ENCODE assay signal across 7 mouse cellular contexts in genomic region chr11:88203712-88204532, GRCm38 (mm10). TPM values are rescaled to one million over a fixed set of nuclear protein-coding genes. Genes with fewer than 3 reads are reported as not detected.
DNase-seq lines count a peak whose midpoint lies in the region; ATAC-seq lines count a peak whose summit lies in the region.

Gene Mrps23, plus strand, starts transcription at chr11:88204388.

- H3K9me3 ChIP-seq in intestine, embryonic 16.5 days (ENCODE audit: control insufficient read depth, low read length) = no peaks in the 10 kb centered on the region
- no peaks in the 10 kb centered on the region for H3K9me3 ChIP-seq in midbrain, embryonic 11.5 days (ENCODE audit: control insufficient read depth, low read length)

- H3K9ac ChIP-seq in intestine, embryonic 16.5 days (ENCODE audit: low read depth, low read length) = peak within 1 kb of the TSS; percentile 76
- H3K9ac ChIP-seq in midbrain, embryonic 11.5 days (ENCODE audit: low read length) = peak within 1 kb of the TSS; percentile 80

- DNase-seq in adrenal gland, adult 2 months = peak; percentile 96
- peak; percentile 85 for DNase-seq in embryo, embryonic 11.5 days (ENCODE audit: low read depth, low spot score)
- peak; percentile 79 to 91 for DNase-seq in gastrocnemius, postnatal 4 days (ENCODE audit: low spot score in 2 of 2)
- DNase-seq in left cerebral cortex, postnatal 36 days (ENCODE audit: low spot score in 2 of 2) = peak; percentile 92 to 93
- DNase-seq in midbrain, embryonic 11.5 days (ENCODE audit: low spot score, missing footprints) = peak; percentile 97
- peak; percentile 94 for DNase-seq in skeletal muscle tissue, adult 2 months (ENCODE audit: low read depth, low spot score)

- peaks cover 11% of the 10 kb centered on the region for H3K4me1 ChIP-seq in intestine, embryonic 16.5 days (ENCODE audit: control insufficient read depth, insufficient read depth, low read length)
- H3K4me1 ChIP-seq in midbrain, embryonic 11.5 days (ENCODE audit: control insufficient read depth, insufficient read depth, low read length) = peaks cover 16% of the 10 kb centered on the region

- H3K27ac ChIP-seq in intestine, embryonic 16.5 days (ENCODE audit: low read length) = peak within 1 kb of the TSS; percentile 78
- H3K27ac ChIP-seq in midbrain, embryonic 11.5 days (ENCODE audit: low read depth, low read length) = peak within 1 kb of the TSS; percentile 83

- intact Hi-C loops in left cerebral cortex, postnatal 36 days (cut with DNase I) = no loop called here

- H3K4me3 ChIP-seq in intestine, embryonic 16.5 days (ENCODE audit: low read length) = peak within 1 kb of the TSS; percentile 68
- H3K4me3 ChIP-seq in midbrain, embryonic 11.5 days (ENCODE audit: low read depth, low read length) = peak within 1 kb of the TSS; percentile 86

- ATAC-seq in intestine, embryonic 16.5 days = peak; percentile 97
- ATAC-seq in midbrain, embryonic 11.5 days (ENCODE audit: low FRiP score) = peak; percentile 94

- H3K36me3 ChIP-seq in intestine, embryonic 16.5 days (ENCODE audit: control insufficient read depth, insufficient read depth, low read length) = no peaks in the 10 kb centered on the region
- no peaks in the 10 kb centered on the region for H3K36me3 ChIP-seq in midbrain, embryonic 11.5 days (ENCODE audit: control insufficient read depth, insufficient read depth, low read length)

- H3K27me3 ChIP-seq in intestine, embryonic 16.5 days (replicated peaks; ENCODE audit: control insufficient read depth, insufficient read depth, low read length) = no peaks in the 10 kb centered on the region
- H3K27me3 ChIP-seq in midbrain, embryonic 11.5 days (ENCODE audit: control insufficient read depth, insufficient read depth, low read length) = no peaks in the 10 kb centered on the region; the same call in 1 of the 2 replicates

- H3K4me2 ChIP-seq in intestine, embryonic 16.5 days (ENCODE audit: low read depth, low read length) = peak within 1 kb of the TSS; percentile 66
- peak within 1 kb of the TSS; percentile 94 for H3K4me2 ChIP-seq in midbrain, embryonic 11.5 days

- WGBS in intestine, embryonic 16.5 days = under 1% methylated on average over 51 of the region's 51 CpGs
- WGBS in midbrain, embryonic 11.5 days = under 1% methylated on average over 51 of the region's 51 CpGs

RNA-seq across cellular contexts. Expression of gene Mrps23, which starts in this region (rescaled TPM):
- total RNA-seq in adrenal gland, adult 2 months (2021) = 100 to 1,000 TPM; 194 to 208 TPM
- polyA plus RNA-seq in adrenal gland, adult 2 months (2012; rRNA removed) = 44.9 and 51.2 TPM in 2 replicates
- total RNA-seq in gastrocnemius, postnatal 4 days (2021) = 100 to 1,000 TPM in 1 of 2 experiments, 10 to 100 TPM in 1; 97.6 to 102 TPM
- 56.3 and 63.9 TPM in 2 replicates for polyA plus RNA-seq in intestine, embryonic 16.5 days (2015; fragmentation: Nextera tagmentation; extraction: Ambion mirVana)
- 10 to 100 TPM; 59.5 to 71.0 TPM for total RNA-seq in left cerebral cortex, postnatal 36 days (2021)
- polyA plus RNA-seq in midbrain, embryonic 11.5 days (2014; fragmentation: Nextera tagmentation; extraction: Ambion mirVana) = 88.8 TPM in 2 replicates

Comparison
In these comparisons a context has a peak if more than half of its experiments do, and no peak if none do; other contexts are left out.
1. Peak in every context shown above with its lines: DNase-seq, ATAC-seq, H3K4me3 ChIP-seq and H3K27ac ChIP-seq.